Mouse (Mus musculus): ENCODE data around the gene Arhgap6. TPM values are rescaled to one million over a fixed set of nuclear protein-coding genes. Genes with fewer than 3 reads are reported as not detected.

Arhgap6 gene
- total and polyA plus RNA-seq, 3 experiments = 1.7 to 3.3 (median 2.8) TPM

DNA sequence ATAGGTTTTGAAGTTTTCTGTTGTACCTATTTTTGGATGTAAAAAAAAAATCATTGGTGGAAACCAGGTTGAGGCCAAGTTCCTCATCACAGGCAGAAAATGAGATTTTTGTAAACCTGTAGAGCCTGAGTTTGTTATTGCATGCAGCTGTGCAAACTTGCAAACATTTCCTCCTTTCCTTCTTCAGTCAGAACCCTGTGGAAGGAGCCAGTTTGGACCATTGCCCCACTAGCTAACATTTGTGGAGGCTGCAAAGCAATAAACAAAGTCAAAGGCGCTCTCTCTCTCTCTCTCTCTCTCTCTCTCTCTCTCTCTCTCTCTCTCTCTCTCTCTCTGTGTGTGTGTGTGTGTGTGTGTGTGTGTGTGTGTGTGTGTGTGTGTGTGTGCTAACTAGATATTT, 378.9 kb downstream of the Arhgap6 start:
- H3K4me1 ChIP-seq (ENCODE audit: control insufficient read depth, insufficient read depth, low read length) = no peaks in the 10 kb centered on the region
- H3K36me3 ChIP-seq (ENCODE audit: control insufficient read depth, insufficient read depth, low read length) = no peaks in the 10 kb centered on the region
- TF ChIP-seq CTCF (IDR thresholded peaks at IDR 0.05) (no peak), POLR2A (IDR thresholded peaks at IDR 0.05; ENCODE audit: insufficient read depth, low read depth, low read length) (no peak), EP300 (IDR thresholded peaks at IDR 0.05; ENCODE audit: insufficient read depth, low read depth, low read length) (no peak)
- peak in 1 of 2 experiments; percentile 19 for DNase-seq
- no peak overlapping the region for H3K27ac ChIP-seq
- WGBS = 67% methylated on average over 1 of the region's 1 CpGs
- no peaks in the 10 kb centered on the region for H3K79me2 ChIP-seq (replicated peaks; ENCODE audit: control insufficient read depth, insufficient read depth, low read length)
- H3K4me3 ChIP-seq = no peak overlapping the region
- intact Hi-C loops (cut with DNase I) = no loop called here
- H3K27me3 ChIP-seq (ENCODE audit: control insufficient read depth, insufficient read depth, low read length) = no peaks in the 10 kb centered on the region
- no peak overlapping the region for H3K9ac ChIP-seq (ENCODE audit: low read depth, low read length)

DNA sequence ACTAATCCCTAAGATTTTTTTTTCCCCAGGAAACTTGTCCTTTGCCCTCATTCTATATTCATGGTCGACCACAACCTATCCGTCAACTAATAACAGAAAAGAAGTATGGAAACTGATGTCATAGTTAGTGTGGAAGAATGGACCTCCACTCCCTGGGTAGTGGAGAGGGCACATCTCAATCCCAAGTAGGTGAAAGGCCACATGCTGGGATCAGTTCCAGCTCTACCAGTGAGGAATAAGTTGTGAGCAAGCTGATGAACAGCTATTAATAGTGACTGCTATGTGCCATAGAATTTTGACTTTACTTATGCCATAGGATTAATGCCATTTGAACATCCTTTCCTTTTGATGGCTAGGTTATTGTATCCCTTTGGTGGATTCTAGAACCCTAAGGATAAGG, 383.7 kb downstream of the Arhgap6 start:
- Histone ChIP-seq H3K27me3 (ENCODE audit: control insufficient read depth, insufficient read depth, low read length) (no peaks in the 10 kb centered on the region), H3K9ac (ENCODE audit: low read depth, low read length) (no peak overlapping the region), H3K27ac (no peak overlapping the region), H3K79me2 (replicated peaks; ENCODE audit: control insufficient read depth, insufficient read depth, low read length) (no peaks in the 10 kb centered on the region), H3K4me1 (ENCODE audit: control insufficient read depth, insufficient read depth, low read length) (no peaks in the 10 kb centered on the region), H3K4me3 (no peak overlapping the region), H3K36me3 (ENCODE audit: control insufficient read depth, insufficient read depth, low read length) (no peaks in the 10 kb centered on the region)
- peak in 1 of 2 experiments; percentile 28 for DNase-seq
- 56% methylated on average over 2 of the region's 2 CpGs for WGBS
- TF ChIP-seq CTCF (IDR thresholded peaks at IDR 0.05) (no peak), POLR2A (IDR thresholded peaks at IDR 0.05; ENCODE audit: insufficient read depth, low read depth, low read length) (no peak), EP300 (IDR thresholded peaks at IDR 0.05; ENCODE audit: insufficient read depth, low read depth, low read length) (no peak)
- intact Hi-C loops (cut with DNase I) = no loop called here

DNA sequence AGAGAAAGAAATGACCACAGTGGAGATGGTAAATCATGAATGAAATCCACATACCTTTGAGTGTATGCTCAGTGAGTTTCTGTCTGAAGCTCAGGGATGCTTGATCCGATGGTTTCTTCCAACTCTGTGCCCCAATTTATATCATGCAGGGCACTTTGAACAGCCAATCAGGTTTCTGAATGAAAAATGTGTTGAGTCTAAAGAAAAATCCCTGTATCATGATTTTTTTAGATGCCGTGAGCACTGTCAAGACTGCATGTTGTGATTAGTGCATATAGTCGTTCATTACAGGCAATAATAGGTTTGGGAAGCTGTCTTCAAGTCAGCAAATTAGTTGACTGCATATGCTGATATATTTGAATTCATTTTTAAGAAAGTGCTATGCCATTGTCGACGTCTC, 392.2 kb downstream of the Arhgap6 start, which contains the start of gene Amelx:
Gene Amelx, minus strand, starts transcription at position 101 of the 400 bp plus-strand sequence.
- H3K4me3 ChIP-seq = no peak within 1 kb of the TSS
- H3K4me1 ChIP-seq (ENCODE audit: control insufficient read depth, insufficient read depth, low read length) = no peaks in the 10 kb centered on the region
- H3K27me3 ChIP-seq (ENCODE audit: control insufficient read depth, insufficient read depth, low read length) = no peaks in the 10 kb centered on the region
- WGBS = 80% methylated on average over 5 of the region's 5 CpGs
- no peak for DNase-seq
- no peaks in the 10 kb centered on the region for H3K79me2 ChIP-seq (replicated peaks; ENCODE audit: control insufficient read depth, insufficient read depth, low read length)
- H3K36me3 ChIP-seq (ENCODE audit: control insufficient read depth, insufficient read depth, low read length) = no peaks in the 10 kb centered on the region
- no peak within 1 kb of the TSS for H3K9ac ChIP-seq (ENCODE audit: low read depth, low read length)
- TF ChIP-seq EP300 (IDR thresholded peaks at IDR 0.05; ENCODE audit: insufficient read depth, low read depth, low read length) = no peak
- no peak for TF ChIP-seq CTCF (IDR thresholded peaks at IDR 0.05)
- TF ChIP-seq POLR2A (IDR thresholded peaks at IDR 0.05; ENCODE audit: insufficient read depth, low read depth, low read length) = no peak
- no peak within 1 kb of the TSS for H3K27ac ChIP-seq
- intact Hi-C loops (cut with DNase I) = no loop called here

DNA sequence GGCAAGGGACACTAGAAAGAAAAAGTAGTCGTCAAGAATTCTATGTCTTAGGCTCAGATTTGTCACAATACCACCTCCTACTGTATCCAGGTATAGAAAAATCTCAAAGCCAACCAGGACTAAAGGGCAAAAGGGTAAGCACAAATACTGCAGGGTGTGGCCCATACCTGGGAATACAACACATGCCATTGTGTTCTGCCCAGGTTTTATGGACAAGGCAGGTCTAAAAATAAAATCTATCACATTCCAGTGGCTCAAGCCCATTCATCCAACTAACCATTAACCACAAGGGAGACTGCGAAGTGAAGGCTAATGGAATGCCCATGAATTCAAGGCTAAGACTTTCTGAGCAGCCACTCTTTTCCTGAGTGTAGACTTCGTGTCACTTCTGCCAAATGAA, 415.1 kb downstream of the Arhgap6 start:
- intact Hi-C loops (cut with DNase I) = no loop called here
- H3K27me3 ChIP-seq (ENCODE audit: control insufficient read depth, insufficient read depth, low read length) = no peaks in the 10 kb centered on the region
- no peaks in the 10 kb centered on the region for H3K79me2 ChIP-seq (replicated peaks; ENCODE audit: control insufficient read depth, insufficient read depth, low read length)
- 63% methylated on average over 3 of the region's 3 CpGs for WGBS
- no peaks in the 10 kb centered on the region; the same call in 1 of the 2 replicates for H3K4me1 ChIP-seq (ENCODE audit: control insufficient read depth, insufficient read depth, low read length)
- no peak overlapping the region for H3K9ac ChIP-seq (ENCODE audit: low read depth, low read length)
- DNase-seq = no peak
- no peaks in the 10 kb centered on the region for H3K36me3 ChIP-seq (ENCODE audit: control insufficient read depth, insufficient read depth, low read length)
- H3K4me3 ChIP-seq = no peak overlapping the region
- TF ChIP-seq EP300 (IDR thresholded peaks at IDR 0.05; ENCODE audit: insufficient read depth, low read depth, low read length) (no peak), CTCF (IDR thresholded peaks at IDR 0.05) (no peak), POLR2A (IDR thresholded peaks at IDR 0.05; ENCODE audit: insufficient read depth, low read depth, low read length) (no peak)
- no peak overlapping the region for H3K27ac ChIP-seq

DNA sequence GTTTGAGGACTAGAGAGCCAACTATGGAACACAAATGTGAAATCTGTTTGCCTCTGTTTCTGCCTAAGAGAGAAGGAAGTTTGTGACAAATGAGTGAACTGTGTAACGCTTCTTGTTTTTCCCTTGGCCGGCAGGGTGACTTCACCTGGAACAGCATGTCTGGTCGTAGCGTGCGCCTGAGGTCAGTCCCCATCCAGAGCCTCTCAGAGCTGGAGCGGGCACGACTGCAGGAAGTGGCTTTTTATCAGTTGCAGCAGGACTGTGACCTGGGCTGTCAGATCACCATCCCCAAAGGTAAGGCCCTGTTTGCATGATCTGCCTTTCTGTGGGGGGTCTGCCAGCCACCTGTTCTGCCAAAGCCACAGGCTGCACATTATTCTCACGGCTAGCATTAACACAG, 425.2 kb downstream of the Arhgap6 start:
- TF ChIP-seq EP300 (IDR thresholded peaks at IDR 0.05; ENCODE audit: insufficient read depth, low read depth, low read length) (no peak), POLR2A (IDR thresholded peaks at IDR 0.05; ENCODE audit: insufficient read depth, low read depth, low read length) (no peak), CTCF (IDR thresholded peaks at IDR 0.05) (no peak)
- intact Hi-C loops (cut with DNase I) = no loop called here
- no peaks in the 10 kb centered on the region for H3K79me2 ChIP-seq (replicated peaks; ENCODE audit: control insufficient read depth, insufficient read depth, low read length)
- 67% methylated on average over 8 of the region's 8 CpGs for WGBS
- no peaks in the 10 kb centered on the region for H3K27me3 ChIP-seq (ENCODE audit: control insufficient read depth, insufficient read depth, low read length)
- H3K27ac ChIP-seq = no peak overlapping the region
- no peaks in the 10 kb centered on the region; the same call in 1 of the 2 replicates for H3K4me1 ChIP-seq (ENCODE audit: control insufficient read depth, insufficient read depth, low read length)
- no peak for DNase-seq
- no peaks in the 10 kb centered on the region for H3K36me3 ChIP-seq (ENCODE audit: control insufficient read depth, insufficient read depth, low read length)
- no peak overlapping the region for H3K9ac ChIP-seq (ENCODE audit: low read depth, low read length)
- H3K4me3 ChIP-seq = no peak overlapping the region

DNA sequence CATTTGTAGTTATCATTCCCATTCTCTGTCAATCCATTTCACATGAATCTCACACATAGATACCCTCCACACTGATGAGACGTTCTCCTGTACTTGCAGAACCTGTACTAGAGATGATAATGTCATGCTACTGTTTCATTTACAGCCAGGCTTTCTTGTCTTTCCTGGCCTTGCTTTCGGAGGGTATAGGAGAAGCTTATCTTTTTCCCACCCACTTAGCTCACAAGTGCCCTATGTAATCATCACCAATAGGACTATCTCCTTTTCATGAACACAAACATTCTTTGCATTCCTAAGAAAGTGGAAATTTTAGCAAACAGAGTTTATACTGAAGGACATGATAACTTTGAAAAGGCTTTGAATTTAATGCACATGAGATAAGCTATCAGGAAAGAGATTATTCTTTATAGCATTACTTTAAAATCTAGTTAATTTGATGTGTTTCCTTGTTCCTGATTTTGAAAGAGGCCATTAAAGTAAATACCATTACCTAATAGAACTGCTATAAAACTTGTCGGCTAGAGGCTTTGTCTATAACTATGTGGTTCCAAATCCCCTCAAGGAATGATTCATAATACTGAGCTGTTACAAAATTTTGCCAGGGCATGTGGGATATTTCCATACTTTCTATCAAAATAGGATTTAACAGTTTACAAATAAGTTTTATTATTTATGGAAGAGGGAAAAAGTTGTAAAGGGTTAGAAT, 427.6 kb downstream of the Arhgap6 start:
- TF ChIP-seq CTCF (IDR thresholded peaks at IDR 0.05) (no peak), EP300 (IDR thresholded peaks at IDR 0.05; ENCODE audit: insufficient read depth, low read depth, low read length) (no peak), POLR2A (IDR thresholded peaks at IDR 0.05; ENCODE audit: insufficient read depth, low read depth, low read length) (no peak)
- H3K79me2 ChIP-seq (replicated peaks; ENCODE audit: control insufficient read depth, insufficient read depth, low read length) = no peaks in the 10 kb centered on the region
- H3K27ac ChIP-seq = no peak overlapping the region
- H3K27me3 ChIP-seq (ENCODE audit: control insufficient read depth, insufficient read depth, low read length) = no peaks in the 10 kb centered on the region
- H3K36me3 ChIP-seq (ENCODE audit: control insufficient read depth, insufficient read depth, low read length) = no peaks in the 10 kb centered on the region
- WGBS = 53% methylated on average over 3 of the region's 3 CpGs
- H3K4me3 ChIP-seq = no peak overlapping the region
- no peaks in the 10 kb centered on the region for H3K4me1 ChIP-seq (ENCODE audit: control insufficient read depth, insufficient read depth, low read length)
- no peak overlapping the region for H3K9ac ChIP-seq (ENCODE audit: low read depth, low read length)
- DNase-seq = no peak
- intact Hi-C loops (cut with DNase I) = no loop called here

Data from heart, adult 2 months (tissue).